Mouse (Mus musculus): ENCODE data around the gene B230307C23Rik. TPM values are rescaled to one million over a fixed set of nuclear protein-coding genes. Genes with fewer than 3 reads are reported as not detected.

The B230307C23Rik gene
- polyA plus RNA-seq, 2 experiments: 13.5 to 32.9 TPM

- H3K36me3 ChIP-seq (ENCODE audit: control insufficient read depth, insufficient read depth, low read length): 0 out of 2 replicates have a peak, but pooled peaks cover 2% of the 10 kb centered on the region
- 14% methylated on average over 18 of the region's 36 CpGs for WGBS
- no peaks in the 10 kb centered on the region for H3K27me3 ChIP-seq (ENCODE audit: control insufficient read depth, insufficient read depth, low read length)
- H3K4me3 ChIP-seq (replicated peaks; ENCODE audit: low read length): peak overlapping the region; percentile 85
- H3K27ac ChIP-seq (replicated peaks; ENCODE audit: low read depth, low read length): peak overlapping the region; percentile 99
- DNase-seq (ENCODE audit: low spot score): no peak
- ATAC-seq (ENCODE audit: low FRiP score, low read depth): no peak
- no peaks in the 10 kb centered on the region for H3K9me3 ChIP-seq (ENCODE audit: control insufficient read depth, low read length)
- H3K4me2 ChIP-seq (replicated peaks; ENCODE audit: low read depth, low read length, severe bottlenecking): peak overlapping the region; percentile 70
- no peak for TF ChIP-seq POLR2A (IDR thresholded peaks at IDR 0.05; ENCODE audit: borderline replicate concordance, extremely low read depth, insufficient read depth, insufficient read length)
- peak overlapping the region; percentile 88 for H3K9ac ChIP-seq (ENCODE audit: low read depth, low read length, severe bottlenecking)
- H3K4me1 ChIP-seq (ENCODE audit: control insufficient read depth, insufficient read depth, low read length): peaks cover 3% of the 10 kb centered on the region; the same call in 1 of the 2 replicates
Measured at GRCm38 (mm10) chr16:97961381-97962150, 35.5 kb upstream of the B230307C23Rik start.

GRCm38 (mm10) chr16:97962151-97962948 is 34.8 kb upstream of the B230307C23Rik start, which contains the start of the genes C2cd2 and Zbtb21:
C2cd2 (minus strand) TSS chr16:97962598.
Zbtb21 (minus strand) TSS chr16:97962622.
- no peaks in the 10 kb centered on the region for H3K36me3 ChIP-seq (ENCODE audit: control insufficient read depth, insufficient read depth, low read length)
- TF ChIP-seq POLR2A (IDR thresholded peaks at IDR 0.05; ENCODE audit: borderline replicate concordance, extremely low read depth, insufficient read depth, insufficient read length): peak; percentile 94; the same call in 1 of the 2 replicates
- H3K4me3 ChIP-seq (replicated peaks; ENCODE audit: low read length): peak within 1 kb of the TSS; percentile 85
- DNase-seq (ENCODE audit: low spot score) (peak; percentile 96), ATAC-seq (ENCODE audit: low FRiP score, low read depth) (peak; percentile 98)
- peak within 1 kb of the TSS; percentile 88 for H3K9ac ChIP-seq (ENCODE audit: low read depth, low read length, severe bottlenecking)
- peak within 1 kb of the TSS; percentile 99 for H3K27ac ChIP-seq (replicated peaks; ENCODE audit: low read depth, low read length)
- peaks cover 3% of the 10 kb centered on the region; the same call in 1 of the 2 replicates for H3K4me1 ChIP-seq (ENCODE audit: control insufficient read depth, insufficient read depth, low read length)
- WGBS: under 1% methylated on average over 69 of the region's 78 CpGs
- H3K4me2 ChIP-seq (replicated peaks; ENCODE audit: low read depth, low read length, severe bottlenecking): peak within 1 kb of the TSS; percentile 70
- H3K9me3 ChIP-seq (ENCODE audit: control insufficient read depth, low read length): no peaks in the 10 kb centered on the region
- no peaks in the 10 kb centered on the region for H3K27me3 ChIP-seq (ENCODE audit: control insufficient read depth, insufficient read depth, low read length)

- H3K27me3 ChIP-seq (ENCODE audit: control insufficient read depth, insufficient read depth, low read length): no peaks in the 10 kb centered on the region
- H3K4me3 ChIP-seq (replicated peaks; ENCODE audit: low read length): no peak overlapping the region
- H3K9ac ChIP-seq (ENCODE audit: low read depth, low read length, severe bottlenecking): no peak overlapping the region
- WGBS: 85% methylated on average over 3 of the region's 3 CpGs
- H3K9me3 ChIP-seq (ENCODE audit: control insufficient read depth, low read length): no peaks in the 10 kb centered on the region
- no peaks in the 10 kb centered on the region for H3K36me3 ChIP-seq (ENCODE audit: control insufficient read depth, insufficient read depth, low read length)
- H3K4me2 ChIP-seq (replicated peaks; ENCODE audit: low read depth, low read length, severe bottlenecking): no peak overlapping the region
- no peak overlapping the region for H3K27ac ChIP-seq (replicated peaks; ENCODE audit: low read depth, low read length)
- ATAC-seq (ENCODE audit: low FRiP score, low read depth) (no peak), DNase-seq (ENCODE audit: low spot score) (no peak)
- peaks cover 3% of the 10 kb centered on the region; the same call in 1 of the 2 replicates for H3K4me1 ChIP-seq (ENCODE audit: control insufficient read depth, insufficient read depth, low read length)
- no peak for TF ChIP-seq POLR2A (IDR thresholded peaks at IDR 0.05; ENCODE audit: borderline replicate concordance, extremely low read depth, insufficient read depth, insufficient read length)
Measured at GRCm38 (mm10) chr16:97963956-97964540, 33.1 kb upstream of the B230307C23Rik start.

GRCm38 (mm10) chr16:97977277-97977676 is 19.8 kb upstream of the B230307C23Rik start:
- H3K36me3 ChIP-seq (ENCODE audit: control insufficient read depth, insufficient read depth, low read length): no peaks in the 10 kb centered on the region
- 69% methylated on average over 1 of the region's 1 CpGs for WGBS
- DNase-seq (ENCODE audit: low spot score): no peak
- H3K9ac ChIP-seq (ENCODE audit: low read depth, low read length, severe bottlenecking): no peak overlapping the region
- H3K9me3 ChIP-seq (ENCODE audit: control insufficient read depth, low read length): no peaks in the 10 kb centered on the region
- H3K4me2 ChIP-seq (replicated peaks; ENCODE audit: low read depth, low read length, severe bottlenecking): no peak overlapping the region
- no peak overlapping the region for H3K27ac ChIP-seq (replicated peaks; ENCODE audit: low read depth, low read length)
- H3K4me3 ChIP-seq (replicated peaks; ENCODE audit: low read length): no peak overlapping the region
- no peaks in the 10 kb centered on the region for H3K4me1 ChIP-seq (ENCODE audit: control insufficient read depth, insufficient read depth, low read length)
- no peak for TF ChIP-seq POLR2A (IDR thresholded peaks at IDR 0.05; ENCODE audit: borderline replicate concordance, extremely low read depth, insufficient read depth, insufficient read length)
- H3K27me3 ChIP-seq (ENCODE audit: control insufficient read depth, insufficient read depth, low read length): no peaks in the 10 kb centered on the region
- ATAC-seq (ENCODE audit: low FRiP score, low read depth): no peak

DNA sequence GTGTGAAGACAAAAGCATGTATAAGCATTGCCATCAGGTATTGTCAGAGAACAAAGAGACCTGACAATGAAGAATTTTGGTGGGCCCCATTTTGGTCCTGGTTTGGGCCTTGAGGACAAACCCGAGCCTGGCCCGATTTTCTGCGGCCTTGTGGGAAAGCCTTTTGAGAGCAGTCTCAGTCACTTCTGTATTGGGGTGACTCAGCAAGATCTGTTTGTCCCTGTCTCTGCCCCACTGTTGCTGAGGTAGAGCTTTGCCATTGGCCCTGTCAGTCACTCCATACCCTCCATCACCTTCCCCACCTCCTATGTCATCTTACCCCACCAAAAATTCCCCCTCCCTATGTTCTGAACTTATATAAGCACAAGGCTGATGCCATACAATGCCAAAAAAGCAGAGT is 19.4 kb upstream of the B230307C23Rik start:
- no peaks in the 10 kb centered on the region for H3K36me3 ChIP-seq (ENCODE audit: control insufficient read depth, insufficient read depth, low read length)

More for the DNA sequence above, 19.4 kb upstream of the B230307C23Rik start:
- ATAC-seq (ENCODE audit: low FRiP score, low read depth) (no peak), DNase-seq (ENCODE audit: low spot score) (no peak)
- Histone ChIP-seq H3K9ac (ENCODE audit: low read depth, low read length, severe bottlenecking) (no peak overlapping the region), H3K27ac (replicated peaks; ENCODE audit: low read depth, low read length) (no peak overlapping the region), H3K4me1 (ENCODE audit: control insufficient read depth, insufficient read depth, low read length) (no peaks in the 10 kb centered on the region), H3K9me3 (ENCODE audit: control insufficient read depth, low read length) (no peaks in the 10 kb centered on the region), H3K4me2 (replicated peaks; ENCODE audit: low read depth, low read length, severe bottlenecking) (no peak overlapping the region), H3K27me3 (ENCODE audit: control insufficient read depth, insufficient read depth, low read length) (no peaks in the 10 kb centered on the region), H3K4me3 (replicated peaks; ENCODE audit: low read length) (no peak overlapping the region)
- TF ChIP-seq POLR2A (IDR thresholded peaks at IDR 0.05; ENCODE audit: borderline replicate concordance, extremely low read depth, insufficient read depth, insufficient read length): no peak
- WGBS: 100% methylated on average over 3 of the region's 3 CpGs

All from limb, embryonic 14.5 days (tissue).